Mouse (Mus musculus) hindlimb bud, embryonic 11.5 days (tissue): Measurements from ENCODE around the gene Msrb3.

Source experiments
- DNase-seq: peaks from one replicate; pipeline ENCODE4 v3.0.0-alpha.2; 2012; ENCODE audit warnings: low read depth, low spot score; ENCODE audit errors: extremely low spot score

The Msrb3 gene

DNA sequence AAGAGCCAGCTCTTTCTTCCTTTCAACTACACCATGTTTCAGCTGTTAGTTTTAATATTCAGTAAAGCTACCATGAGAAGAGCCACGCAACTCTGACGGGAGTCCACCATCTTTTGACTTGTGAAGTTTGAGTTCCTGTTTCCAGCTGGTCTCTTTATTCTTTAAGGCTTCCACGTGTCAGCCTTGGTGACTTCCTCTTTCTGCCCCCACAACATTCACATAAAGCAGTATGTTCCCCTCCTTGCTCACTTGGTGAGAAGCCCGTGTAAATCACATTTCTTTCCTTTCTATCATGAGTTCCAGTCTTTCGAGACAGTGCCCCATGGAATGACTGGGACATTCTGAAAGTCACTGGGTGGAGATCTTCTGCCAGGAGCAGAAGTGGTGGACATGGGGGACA is 83.6 kb downstream of the Msrb3 start:
- no peak for DNase-seq

- DNase-seq = no peak
Measured at GRCm38 (mm10) chr10:120811796-120812443, 87.0 kb downstream of the Msrb3 start.

GRCm38 (mm10) chr10:120810832-120811571 is 87.9 kb downstream of the Msrb3 start:
- DNase-seq = no peak

DNA sequence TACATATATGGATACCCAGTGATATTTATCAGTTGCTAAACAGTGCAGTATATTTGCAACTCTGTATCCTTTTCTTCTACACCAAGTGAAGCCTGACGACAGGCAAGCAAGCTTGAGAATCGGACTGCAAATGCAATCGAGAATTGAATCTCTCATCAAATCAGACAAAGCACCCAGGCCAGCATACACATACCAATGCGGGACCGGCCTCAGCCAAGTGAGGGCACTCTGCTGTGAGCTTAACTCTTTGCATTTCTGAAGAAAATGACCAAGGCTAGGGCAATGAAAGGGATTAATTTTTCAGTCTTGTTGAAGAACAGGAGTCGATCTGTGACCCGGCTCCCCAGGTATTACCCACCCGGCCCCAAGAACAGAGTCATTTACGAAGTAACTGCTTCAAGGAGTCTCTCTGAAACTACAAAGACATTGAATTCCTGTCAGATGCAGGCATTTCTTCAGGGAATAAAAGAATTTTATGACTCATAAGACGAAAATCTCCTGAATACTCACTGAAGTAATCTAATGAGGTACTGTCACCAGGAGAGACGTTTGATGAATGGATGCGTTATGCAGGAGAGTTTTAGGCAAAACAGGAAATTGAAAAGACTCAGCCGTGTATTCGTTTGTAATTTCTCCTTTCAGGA is 88.7 kb downstream of the Msrb3 start:
- DNase-seq = no peak

GRCm38 (mm10) chr10:120808167-120808566 is 90.7 kb downstream of the Msrb3 start:
- no peak for DNase-seq

- no peak for DNase-seq
Measured at GRCm38 (mm10) chr10:120801127-120801526, 97.8 kb downstream of the Msrb3 start.

- DNase-seq = no peak
Measured at GRCm38 (mm10) chr10:120799479-120799878, 99.4 kb downstream of the Msrb3 start.

- no peak for DNase-seq
Measured at GRCm38 (mm10) chr10:120796749-120797148, 102.2 kb downstream of the Msrb3 start.

DNA sequence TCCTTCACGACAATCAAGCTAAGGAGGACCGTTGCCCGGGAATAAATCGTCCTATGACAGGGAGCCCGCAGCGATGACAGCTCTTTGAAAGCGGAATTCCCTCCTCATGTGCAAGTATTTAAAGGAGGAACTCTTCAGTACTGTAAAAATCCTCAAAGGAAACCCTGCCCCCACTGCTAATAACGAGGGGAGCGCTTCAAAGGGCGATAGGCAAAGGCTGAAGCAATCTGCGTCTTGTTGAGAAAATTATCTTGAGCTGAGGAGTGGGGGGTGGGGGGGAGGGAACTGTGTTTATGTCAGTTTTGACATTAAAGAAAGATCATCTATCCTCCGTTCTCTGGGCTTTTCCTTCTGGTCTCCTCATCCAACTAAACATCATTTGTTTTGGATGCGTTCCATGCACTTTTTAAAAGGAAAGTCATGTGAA is 104.5 kb downstream of the Msrb3 start:
- DNase-seq = no peak

DNA sequence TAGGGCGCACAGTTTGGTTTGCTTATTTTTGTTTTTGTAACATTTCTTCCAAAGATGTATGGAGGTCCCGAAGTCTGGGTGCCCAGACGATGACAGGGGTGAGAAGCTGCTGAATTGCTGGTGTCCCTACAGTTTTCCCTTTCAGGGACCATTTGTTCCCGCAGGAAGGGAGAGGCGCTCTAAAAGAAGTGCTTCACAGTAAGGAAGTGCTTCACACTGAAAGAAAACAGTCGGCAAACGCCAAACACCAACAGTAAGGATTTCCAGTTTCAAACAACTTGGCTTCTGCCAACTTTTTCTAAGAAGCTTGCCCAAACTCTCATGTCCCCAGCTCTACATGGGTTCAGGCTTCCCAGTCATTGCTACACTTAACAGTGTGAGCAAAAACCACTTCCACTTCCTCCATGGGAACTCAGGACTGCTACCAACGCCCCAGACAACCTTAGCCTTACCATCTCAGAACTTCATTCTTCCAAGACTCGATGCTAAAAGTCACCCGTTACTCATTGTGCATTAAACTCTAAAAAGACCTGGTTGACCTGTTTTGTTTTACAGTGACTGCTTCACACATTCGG is 106.6 kb downstream of the Msrb3 start:
- no peak for DNase-seq

GRCm38 (mm10) chr10:120791438-120791837 is 107.5 kb downstream of the Msrb3 start:
- no peak for DNase-seq

DNA sequence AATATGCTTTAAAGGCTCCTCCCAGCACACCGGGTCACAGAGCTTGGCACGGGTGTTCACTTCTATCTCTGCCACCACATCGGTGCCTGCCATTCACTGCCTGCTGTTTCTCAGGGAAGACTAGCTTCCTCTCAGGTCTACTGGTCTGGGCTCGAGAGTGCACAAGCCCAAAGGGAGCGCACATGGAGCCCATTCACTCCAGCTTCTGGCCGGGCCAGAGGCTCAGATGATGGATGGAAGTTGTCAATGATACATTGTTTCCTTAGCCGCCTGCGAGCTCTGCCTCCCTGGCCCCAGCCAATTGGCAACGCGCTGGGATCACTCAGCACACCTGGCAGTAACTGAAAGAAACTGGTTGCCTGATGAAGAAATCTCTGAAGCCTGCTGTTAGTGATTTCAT is 111.7 kb downstream of the Msrb3 start:
- no peak for DNase-seq

DNA sequence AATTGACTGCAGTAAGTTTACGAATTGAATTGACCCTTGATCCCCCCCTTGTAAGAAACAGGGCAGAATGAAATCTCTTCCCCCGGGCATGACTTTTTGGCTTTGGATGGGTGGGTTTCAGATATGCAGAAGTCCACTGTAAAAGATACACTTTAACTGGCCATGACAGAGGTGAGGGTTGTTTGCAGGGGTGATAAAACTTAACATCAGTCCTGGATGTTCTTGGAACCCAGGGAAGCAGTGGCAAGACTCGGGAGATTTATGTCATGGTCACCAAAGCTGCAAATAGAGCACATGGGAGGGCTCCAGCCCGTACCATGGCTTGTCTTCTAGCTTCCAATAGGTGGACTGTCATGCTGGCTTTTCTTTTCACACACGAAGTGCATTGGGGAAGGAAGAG is 114.4 kb downstream of the Msrb3 start:
- no peak for DNase-seq

- no peak for DNase-seq
Measured at GRCm38 (mm10) chr10:120783393-120783792, 115.5 kb downstream of the Msrb3 start.

DNA sequence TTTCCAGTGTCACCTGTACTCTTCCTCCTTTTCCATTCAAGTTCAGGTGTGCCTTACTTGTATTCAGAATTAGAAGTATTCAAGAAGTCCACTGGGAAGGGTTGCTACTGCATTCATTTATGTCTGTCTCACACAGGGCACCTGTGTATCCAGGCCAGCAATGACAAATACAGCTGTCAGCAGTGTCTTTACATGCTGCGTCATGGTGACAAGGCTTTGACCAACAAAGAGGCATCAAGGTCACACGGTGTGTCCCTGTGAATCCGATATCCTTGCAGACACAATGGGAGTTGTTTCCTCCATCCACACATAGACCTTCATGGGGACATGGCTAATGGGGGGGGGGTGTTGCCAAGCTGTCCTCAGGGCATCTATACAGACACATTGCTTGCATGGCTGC is 121.4 kb downstream of the Msrb3 start:
- DNase-seq = no peak

- no peak for DNase-seq
Measured at GRCm38 (mm10) chr10:120775361-120775760, 123.5 kb downstream of the Msrb3 start.

DNA sequence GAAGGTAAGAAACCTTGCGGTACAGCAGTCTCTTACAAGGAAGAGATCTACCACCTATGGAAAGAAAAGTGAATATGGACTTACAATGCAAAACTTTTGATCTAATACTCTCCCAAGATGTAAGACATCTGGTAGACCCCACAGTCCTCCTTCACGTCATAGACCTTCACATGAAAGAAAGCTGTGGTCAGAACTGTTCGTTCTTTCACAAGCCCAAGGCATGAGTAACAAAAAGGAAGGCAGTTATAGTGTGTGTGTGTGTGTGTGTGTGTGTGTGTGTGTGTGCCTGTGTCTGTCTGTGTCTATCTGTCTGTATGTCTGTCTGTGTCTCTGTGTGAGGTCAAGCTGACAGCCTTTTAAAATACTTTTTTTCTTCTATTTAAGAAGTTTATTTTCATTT is 131.5 kb downstream of the Msrb3 start:
- no peak for DNase-seq

DNA sequence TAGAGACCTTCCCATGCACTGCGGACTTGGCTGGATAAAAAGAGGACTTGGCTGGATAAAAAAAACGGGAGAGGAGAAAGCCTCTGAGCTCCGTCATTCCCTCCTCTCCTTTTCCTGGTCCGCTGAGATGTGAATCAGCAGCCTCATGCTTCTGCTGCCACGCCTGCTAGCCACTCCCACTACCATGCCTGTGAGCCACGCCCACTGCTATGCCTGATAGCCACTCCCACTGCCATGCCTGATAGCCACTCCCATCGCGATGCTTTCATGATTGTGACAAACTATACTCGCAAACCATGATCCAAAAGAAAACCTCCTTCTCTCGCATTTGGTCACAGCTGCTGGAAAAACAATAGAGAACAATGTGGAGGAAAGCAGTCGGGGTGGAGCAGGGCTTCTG is 133.5 kb downstream of the Msrb3 start:
- DNase-seq = no peak

- peak; percentile 49 for DNase-seq
Measured at GRCm38 (mm10) chr10:120763656-120764466, 135.0 kb downstream of the Msrb3 start.

- no peak for DNase-seq
Measured at GRCm38 (mm10) chr10:120762958-120763357, 135.9 kb downstream of the Msrb3 start.

DNA sequence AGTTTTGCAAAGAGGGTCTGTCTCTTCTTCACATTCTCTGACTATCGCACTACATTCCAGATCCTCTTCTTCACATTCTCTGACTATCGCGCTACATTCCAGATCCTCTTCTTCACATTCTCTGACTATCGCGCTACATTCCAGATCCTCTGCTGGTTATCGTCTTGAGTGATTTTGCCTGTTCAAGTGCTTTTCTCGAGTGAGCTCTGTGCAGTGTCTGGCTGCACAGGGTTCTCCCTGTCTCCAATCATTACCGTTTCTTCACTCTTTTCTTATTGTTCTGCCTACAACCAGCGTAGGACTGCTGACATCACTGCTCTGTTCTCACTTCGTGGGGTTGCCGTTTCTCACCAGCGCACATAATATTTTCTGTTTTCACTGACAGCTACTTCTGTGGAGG is 138.2 kb downstream of the Msrb3 start:
- no peak for DNase-seq
